Mouse (Mus musculus) inflammation-experienced regulatory T-cells, adult 6 months (primary cell): ENCODE data around the gene Gys1. TPM values are rescaled to one million over a fixed set of nuclear protein-coding genes. Genes with fewer than 3 reads are reported as not detected.

Source experiments
- ATAC-seq: one replicate; pipeline ENCODE4 v1.8.0; 2017
- polyA plus RNA-seq, 3 experiments: library from polyadenylated mRNA; unstranded; fragments of 100-300 nt; shearing (Covaris generic); gene quantifications; one replicate each; pipeline ENCODE4 v1.2.1; 2017

Gene Gys1
- polyA plus RNA-seq = 1 to 10 TPM; 6.7 to 10.0 (median 9.7) TPM

DNA sequence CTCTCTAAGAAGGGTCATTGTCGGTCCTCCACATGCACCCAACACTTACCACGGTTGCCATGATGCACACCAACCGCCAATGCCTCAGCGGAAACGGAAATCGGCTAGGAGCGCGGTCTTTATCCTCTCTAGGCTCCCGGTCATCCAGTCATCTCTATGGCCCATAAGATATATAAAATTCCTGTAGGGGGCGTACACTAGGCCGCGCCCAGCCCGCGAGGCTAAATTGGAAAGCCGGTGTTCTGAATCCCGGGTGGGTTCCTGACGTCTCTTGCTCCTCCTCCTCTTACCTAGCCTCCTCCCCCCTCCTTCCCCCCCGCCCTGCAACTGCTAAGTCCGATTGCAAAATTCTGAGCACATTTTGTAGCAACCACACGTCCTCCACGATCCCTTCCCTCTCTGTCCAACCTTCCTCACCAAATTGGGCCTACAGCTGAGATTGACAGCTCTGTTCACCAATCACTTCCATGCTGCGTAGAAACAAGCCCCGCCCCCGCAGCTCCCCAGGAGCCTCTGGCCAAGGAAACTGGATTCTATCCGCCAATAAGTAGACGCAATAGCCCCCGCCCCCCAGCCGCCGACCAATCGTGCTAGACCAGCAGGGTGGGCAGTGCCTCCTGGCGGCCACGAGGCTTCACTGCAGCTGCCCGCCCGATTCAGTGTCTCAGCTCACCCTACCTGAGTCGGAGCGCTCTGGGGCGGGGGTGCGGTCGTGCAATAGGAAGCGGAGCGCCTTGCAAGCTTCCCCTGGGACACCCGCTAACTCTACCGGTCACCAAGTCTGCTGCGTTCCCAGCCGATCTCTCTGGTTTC is at the start of gene Gys1:
Gene Gys1 (plus strand): TSS at position 642 of the 813 bp plus-strand sequence.
- peak; percentile 98 for ATAC-seq

DNA sequence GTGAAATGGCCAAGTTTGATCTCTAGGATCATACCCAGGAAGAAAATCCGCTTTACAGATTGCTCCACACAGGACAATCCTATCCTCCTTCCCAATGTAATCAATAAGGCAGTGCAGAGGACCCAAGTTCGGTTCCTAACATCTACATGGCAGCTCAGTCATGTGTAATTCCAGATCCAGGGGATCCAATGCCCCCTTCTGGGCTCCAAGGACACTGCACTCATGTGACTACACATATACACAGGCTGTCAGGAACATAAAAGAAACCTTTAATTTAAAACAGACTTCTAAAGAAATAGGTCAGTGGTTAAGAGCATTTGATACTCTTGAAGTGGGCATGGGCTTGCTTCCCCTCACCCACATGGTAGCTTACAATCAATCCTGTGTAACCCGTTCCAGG is 48.6 kb upstream of the Gys1 start:
- ATAC-seq = no peak

DNA sequence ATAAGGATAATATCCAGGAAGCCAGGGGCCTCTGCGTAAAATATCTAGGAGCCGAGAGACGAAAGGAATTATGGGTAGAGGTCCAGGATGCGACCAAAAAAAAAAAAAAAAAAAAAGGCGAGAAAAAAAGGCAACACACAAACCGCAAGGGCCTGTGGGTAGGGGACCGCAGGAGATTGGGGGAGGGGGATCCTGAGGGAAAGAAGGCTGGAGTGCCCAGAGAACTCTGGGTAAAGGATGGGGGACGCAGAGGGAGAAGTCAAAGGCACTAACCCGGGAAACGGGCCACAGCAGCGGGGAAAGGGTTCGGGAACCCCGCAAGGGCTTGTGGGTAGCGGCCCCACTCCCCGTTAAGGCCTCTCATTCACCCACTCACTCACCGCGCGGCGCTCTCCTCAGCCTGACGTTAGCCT is 39.5 kb upstream of the Gys1 start:
- peak; percentile 60 for ATAC-seq

DNA sequence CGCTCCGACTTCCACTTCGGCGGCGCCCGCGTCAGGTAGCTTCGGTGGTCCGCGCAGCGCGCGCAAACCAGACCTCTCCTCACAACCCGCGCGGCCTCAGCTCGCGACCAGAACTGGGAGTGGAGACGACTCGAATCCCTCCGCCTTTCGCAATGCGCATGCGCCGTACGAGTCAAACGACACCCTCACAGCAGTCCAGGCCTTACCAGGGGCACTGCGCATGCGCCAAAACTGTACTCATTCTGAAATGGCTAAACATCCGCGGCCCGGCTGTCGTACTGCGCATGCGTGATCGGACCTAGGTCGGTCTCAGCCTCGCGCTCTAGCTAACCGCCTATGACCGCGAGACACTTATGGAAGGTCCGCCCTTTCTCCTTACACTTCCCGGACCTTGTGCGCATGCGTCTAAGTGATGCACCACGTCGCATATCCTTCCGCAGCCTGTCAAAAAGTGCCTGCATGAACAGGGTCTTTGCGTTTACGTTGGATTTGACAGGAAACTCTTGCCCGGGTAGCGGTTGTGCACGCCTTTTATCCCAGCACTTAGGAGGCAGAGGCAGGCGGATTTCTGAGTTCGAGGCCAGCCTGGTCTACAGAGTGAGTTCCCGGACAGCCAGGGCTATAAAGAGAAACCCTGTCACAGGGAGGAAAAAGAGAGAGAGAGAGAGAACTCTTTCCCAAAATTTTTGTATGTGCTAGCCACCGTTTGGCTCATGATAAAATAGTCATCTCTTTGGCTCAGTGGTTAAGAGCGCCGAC is 38.9 kb upstream of the Gys1 start, which contains the start of gene Snrnp70:
Gene Snrnp70 (minus strand): TSS at position 165 of the 759 bp plus-strand sequence.
- peak; percentile 93 for ATAC-seq

DNA sequence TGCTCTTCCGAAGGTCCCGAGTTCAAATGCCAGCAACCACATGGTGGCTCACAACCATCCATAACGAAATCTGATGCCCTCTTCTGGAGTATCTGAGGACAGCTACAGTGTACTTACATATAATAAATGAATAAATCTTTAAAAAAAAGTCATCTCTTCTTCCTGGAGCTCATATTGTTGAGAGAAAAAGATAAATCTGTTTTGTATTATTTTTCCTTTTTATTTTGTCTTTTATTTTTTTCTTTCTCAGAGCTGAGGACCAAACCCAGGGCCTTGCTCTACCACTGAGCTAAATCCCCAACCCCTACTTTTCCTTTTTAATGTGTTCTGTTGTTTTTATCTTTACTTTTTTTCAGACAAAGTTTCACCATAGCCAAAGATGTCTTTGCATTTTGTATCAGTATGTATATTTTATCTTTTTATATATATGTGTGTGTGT is 38.3 kb upstream of the Gys1 start:
- ATAC-seq = peak; percentile 39

DNA sequence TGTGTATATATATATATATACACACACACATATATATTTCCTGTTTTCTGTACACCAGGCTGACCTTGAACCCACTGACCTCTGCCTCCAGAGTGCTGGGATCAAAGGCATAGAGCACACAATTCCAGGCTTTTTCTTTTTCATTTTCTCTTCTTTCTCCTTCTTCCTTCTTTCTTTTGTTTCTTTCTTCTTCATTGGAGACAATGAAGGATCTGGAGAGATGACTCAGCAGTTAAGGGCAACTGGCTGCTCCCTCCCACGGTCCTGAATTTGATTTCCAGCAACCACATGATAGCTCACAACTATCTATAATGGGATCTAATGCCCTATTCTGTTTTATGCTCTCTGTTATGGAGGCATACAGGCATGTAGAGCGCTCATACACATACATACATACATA is 37.9 kb upstream of the Gys1 start:
- ATAC-seq = no peak

DNA sequence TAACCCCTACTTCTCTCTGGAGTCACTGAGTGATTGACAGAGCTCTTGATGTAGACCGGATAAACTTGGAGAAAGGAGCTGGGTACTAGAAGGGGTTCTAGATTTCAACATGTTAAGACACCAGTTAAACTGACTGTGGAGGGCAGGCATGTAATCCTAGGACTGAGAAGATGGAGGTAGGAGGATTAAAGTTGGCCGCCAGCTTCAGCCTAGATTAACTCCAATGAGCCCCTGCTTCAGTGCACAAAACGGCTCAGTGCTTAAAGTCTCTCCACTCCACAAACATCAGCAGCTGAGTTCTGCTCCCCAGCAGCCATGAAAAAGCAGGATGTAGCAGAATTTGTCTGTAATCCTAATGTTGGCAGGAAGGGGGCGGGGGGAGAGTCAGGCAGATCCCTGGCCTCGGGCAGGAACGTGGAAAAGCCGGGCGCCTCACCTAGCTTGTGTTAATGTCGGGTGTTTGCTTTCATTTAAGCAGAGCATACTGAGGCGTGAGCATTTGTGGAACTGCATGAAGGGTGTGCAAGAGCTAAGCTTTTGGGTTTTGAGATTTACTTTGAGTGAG is 33.0 kb upstream of the Gys1 start:
- ATAC-seq = no peak

DNA sequence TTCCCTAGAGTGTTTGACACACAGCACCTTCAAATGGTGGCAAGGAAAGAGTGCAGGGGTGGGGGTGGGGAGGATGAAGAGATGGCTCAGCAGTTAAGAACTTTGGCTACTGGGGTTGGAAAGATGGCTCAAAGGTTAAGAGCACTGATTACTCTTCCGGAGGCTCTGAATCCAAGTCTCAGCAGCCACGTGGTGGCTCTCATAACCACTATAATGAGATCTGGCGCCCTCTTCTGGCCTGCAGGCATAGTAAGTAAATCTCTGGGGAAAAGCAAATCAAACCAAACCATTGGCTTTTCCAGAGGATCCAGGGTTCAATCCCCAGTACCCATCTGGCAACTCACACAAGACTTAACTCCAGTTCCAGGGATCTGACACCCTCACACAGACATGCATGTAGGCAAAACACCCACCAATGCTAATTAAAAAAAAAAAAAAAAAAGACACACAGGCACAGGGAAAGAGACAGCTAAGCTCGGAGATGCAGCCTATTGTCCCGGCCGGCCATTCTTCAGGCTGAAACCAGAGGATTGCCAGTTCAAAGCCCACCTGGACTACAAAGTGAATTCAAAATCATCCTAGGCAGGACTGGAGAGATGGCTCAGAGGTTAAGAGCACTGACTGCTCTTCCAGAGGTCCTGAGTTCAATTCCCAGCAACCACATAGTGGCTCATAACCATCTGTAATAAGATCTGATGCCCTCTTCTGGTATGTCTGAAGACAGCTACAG is 30.9 kb upstream of the Gys1 start:
- peak; percentile 77 for ATAC-seq

DNA sequence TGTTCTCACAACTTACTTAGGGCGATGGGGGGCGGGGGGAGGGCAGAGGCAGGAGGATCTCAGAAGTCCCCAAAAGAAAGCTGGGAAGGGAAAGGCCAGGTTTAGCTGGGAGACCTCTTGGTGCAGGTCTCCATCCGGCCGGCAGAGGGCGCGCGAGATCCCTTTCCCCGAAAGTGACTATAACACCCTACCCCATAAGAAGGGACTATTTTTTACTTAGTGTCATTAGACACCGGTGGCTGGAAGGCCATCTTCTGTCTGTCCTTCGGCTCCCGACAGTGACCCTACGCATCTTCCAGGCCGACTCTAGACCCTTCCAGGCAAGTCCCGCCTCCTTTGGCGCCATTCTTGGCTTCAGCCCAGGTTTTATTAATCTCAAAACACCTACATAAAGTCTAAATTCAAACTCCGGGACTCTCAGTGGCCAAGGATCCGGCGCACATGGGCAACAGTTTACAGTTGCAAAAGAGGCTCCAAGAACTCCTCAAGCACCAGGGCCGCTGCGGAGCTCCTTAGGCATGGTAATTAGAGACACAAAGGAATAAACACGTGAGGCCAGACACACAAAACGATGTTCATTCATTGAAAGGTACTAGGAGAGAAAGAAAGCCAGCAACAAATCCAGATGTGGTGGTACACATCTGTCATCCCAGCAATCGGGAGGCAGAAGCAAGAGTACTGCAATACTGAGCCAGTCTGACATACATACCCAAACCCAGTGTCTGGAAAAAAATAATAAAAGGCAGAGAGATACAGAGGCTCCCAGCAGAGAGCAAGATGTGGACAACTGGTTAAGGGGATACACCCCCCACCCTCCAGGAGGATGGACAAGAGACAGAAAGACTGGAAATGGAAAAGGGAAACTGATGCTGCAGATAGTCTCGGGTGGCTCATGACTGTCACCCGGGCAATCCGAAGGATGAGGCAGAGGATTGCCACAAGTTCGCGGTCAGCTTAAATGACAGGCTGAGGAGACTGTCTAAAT is 29.3 kb upstream of the Gys1 start, which contains the start of gene Kcna7:
Gene Kcna7 (plus strand): TSS at position 563 of the 985 bp plus-strand sequence.
- peak; percentile 61 for ATAC-seq

DNA sequence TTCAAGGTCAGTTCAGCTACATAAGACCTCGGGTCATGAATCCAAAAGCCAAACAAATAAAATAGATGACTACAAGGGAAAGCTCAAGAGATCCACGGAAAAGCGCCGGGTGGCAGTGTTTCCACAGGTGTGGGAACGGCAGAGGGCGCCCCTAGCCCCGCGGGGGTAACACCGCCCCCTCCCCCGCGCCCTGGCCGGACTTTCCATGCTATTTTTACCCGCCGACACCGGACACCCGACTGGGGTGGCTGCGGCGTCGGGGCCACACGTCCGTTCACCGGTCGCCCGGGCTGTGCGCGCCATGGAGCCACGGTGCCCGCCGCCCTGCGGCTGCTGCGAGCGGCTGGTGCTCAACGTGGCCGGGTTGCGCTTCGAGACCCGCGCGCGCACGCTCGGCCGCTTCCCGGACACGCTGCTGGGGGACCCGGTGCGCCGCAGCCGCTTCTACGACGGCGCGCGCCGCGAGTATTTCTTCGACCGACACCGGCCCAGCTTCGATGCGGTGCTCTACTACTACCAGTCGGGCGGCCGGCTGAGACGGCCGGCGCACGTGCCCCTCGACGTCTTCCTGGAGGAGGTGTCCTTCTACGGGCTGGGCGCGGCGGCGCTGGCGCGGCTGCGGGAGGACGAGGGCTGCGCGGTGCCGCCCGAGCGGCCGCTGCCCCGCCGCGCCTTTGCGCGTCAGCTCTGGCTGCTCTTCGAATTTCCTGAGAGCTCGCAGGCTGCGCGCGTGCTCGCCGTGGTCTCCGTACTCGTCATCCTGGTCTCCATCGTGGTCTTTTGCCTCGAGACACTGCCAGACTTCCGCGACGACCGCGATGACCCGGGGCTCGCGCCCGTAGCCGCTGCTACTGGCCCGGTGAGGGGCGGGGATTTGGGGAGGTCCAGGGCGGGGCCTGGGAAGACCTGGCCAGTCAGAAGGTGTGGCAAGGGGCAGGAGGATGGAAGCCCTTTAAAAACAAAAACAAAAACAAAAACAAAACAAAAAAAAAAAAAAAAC is 28.2 kb upstream of the Gys1 start:
- no peak for ATAC-seq

DNA sequence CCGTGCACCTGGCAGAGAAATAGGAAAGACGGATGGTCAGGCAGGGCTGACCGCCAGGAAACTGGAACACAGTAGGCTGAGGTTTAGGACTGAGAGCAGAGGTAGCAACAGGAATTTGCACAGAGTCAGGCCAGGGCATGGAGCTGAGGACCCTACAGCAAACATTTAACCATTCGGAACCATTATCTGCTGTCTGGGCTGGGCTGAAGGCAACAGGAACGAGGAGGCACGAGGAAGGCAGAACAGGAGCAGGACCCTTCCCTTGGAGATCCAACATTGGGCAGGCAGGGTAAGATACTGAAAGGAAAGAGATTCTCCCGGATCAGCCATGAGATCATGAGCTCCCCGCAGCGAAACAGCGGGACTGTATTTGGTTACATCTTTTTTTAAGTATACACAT is 26.8 kb upstream of the Gys1 start:
- ATAC-seq = no peak

DNA sequence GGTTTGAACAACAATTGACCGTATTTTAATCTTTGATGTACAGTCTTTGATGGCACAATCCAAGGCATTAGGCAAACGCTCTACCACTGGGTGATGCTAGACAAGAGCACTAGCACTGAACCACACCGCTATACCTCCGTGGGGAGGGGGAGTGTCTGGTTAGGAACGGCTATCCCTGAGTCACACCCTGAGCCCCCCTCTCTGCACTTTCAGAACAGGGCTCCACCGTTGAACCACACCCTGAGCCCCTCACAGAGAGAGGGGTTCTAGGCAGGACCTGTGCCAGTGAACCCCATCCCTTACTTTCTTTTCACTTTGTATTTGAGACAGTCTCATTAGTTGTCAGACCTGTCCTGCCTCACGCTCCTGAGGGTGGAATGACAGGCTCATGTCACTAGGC is 26.3 kb upstream of the Gys1 start:
- ATAC-seq = no peak

DNA sequence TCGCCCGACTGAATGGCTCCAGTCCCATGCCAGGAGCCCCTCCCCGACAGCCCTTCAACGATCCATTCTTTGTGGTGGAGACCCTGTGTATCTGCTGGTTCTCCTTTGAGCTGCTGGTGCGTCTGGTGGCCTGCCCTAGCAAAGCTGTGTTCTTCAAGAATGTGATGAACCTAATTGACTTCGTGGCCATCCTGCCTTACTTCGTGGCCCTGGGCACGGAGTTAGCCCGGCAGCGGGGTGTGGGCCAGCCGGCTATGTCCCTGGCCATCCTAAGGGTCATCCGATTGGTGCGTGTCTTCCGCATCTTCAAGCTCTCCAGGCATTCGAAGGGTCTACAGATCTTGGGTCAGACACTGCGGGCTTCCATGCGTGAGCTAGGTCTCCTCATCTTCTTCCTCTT is 25.7 kb upstream of the Gys1 start:
- no peak for ATAC-seq

DNA sequence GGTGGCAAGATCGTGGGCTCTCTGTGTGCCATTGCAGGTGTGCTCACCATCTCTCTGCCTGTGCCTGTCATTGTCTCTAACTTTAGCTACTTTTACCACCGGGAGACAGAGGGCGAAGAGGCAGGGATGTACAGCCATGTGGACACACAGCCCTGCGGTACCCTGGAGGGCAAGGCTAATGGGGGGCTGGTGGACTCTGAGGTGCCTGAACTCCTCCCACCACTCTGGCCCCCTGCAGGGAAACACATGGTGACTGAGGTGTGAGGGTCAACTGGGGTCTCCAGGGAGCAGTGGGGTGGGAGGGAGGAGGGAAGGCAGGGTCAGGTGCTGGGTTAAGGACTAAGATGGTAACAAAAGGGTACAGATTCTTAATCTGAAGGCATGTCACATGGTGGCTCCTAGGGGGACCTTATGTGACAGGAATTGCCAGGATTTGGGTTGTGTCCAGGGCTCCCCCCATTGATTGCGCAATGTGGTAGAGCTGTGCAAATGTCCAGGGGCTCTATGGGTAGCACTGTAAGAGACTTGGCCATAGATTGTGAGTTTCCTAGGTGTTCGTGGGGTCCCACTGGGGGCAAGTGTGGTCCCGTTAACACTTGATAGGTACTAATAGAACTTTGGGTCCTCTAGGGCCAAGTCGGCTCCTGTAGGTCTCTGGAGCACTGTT is 25.0 kb upstream of the Gys1 start:
- ATAC-seq = no peak

DNA sequence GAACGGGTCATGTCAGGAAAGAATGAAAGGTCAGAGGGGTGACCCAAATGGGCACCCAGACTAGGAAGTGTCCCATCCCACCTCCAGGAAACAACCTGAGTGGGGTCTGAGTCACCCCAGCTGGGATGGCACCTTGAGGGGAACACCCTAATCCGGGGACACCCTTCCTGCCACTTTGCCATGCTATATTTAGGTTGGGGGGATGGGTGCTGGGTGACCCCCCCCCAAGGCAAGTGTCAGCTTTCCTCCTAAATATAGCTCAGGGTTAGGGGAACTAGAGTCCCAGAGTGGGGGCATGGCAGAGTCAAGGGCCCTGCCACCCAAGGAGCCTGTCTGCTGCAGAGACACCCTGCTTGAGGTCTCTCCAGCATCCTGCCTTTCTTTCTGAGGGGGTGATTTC is 22.2 kb upstream of the Gys1 start:
- no peak for ATAC-seq

DNA sequence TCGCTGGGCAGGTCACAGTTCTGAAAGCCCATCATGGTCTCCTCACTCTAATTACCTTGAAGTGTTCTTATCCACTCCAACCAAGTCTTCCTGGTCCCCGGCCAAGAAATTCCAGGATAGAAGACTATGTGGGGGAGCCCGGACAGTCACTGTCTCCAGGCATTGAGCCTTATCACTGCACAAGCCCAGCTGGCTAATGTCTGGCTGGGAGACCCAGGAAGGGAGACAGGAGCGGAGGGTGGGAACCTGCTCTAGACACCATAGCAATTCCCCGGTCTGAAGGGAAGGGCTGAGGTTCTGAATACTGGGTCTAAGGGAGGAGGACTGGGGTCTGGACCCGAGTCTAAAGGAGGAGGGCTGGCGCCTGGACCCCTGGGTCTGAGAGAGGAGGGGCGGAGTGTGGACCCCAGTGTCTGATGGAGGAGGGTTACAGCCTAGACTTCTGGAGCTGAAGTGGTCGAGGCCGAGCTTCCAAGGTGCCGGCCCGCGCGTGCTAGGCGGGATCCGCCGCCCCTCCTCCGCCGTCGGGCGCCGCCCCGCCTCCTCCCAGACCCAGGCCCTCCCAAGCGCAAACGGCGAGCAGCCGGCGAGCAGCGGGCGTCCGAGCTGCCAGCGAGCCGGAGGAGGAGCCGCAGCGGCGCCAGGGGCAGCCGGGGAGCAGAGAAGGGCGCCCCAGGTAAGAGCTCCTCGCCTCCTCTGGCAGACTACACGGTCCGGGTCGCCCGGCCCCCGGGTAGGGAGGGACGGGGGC is 21.4 kb upstream of the Gys1 start, which contains the start of gene Ntf5:
Gene Ntf5 (plus strand): TSS at position 583 of the 751 bp plus-strand sequence.
- ATAC-seq = no peak

DNA sequence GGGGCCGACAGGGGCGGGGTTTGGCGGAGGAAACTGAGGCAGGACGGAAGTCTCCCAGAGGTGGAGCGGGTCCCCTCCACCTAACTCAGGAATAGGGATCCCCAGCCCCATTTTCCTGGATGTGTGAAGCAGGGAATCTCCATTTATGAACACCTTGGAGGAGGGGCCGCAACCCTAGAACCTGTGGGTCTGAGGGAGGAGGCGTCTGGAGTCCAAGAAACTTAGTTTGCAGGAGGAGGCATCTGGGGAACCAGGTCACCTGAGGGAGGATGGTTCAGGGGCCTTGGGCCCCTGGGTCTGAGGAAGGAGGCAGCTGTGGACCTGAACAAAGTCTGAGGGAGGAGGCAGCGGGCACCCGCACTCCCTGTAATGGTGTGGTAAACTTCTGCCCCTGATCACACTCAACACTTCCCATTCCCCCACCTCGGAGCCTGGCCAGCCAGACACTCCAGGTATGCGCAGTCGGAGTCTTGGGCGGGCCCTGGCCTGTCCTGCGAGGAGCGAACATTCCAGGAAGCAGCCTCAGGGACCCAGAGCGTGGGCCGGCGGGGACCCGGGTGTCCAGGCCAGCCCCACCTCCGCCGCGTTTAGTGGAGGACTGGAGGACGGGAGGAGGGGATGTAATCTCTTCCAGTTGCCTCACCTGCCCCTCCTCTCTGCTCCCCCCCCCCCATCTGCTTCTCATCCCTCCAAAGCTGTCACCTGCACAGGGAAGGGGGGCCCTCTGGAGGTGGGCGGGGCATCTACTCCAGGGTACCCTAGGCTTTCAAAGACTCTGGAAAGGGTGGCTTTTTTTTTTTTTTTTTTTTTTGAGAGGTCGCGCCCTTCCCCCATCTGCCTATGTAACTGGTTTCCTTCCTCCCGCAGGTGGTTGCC is 20.5 kb upstream of the Gys1 start:
- peak; percentile 20 for ATAC-seq
